Mouse (Mus musculus) ES-Bruce4 (cell line): ENCODE data around the gene Tsc22d4. TPM values are rescaled to one million over a fixed set of nuclear protein-coding genes. Genes with fewer than 3 reads are reported as not detected.

Source experiments
- H3K27ac ChIP-seq: 2 replicates; pipeline ENCODE4 v1.5.1; 2012; ENCODE audit warnings: low read length, inconsistent platforms; ENCODE audit not compliant: insufficient read depth
- H3K27me3 ChIP-seq: 2 replicates; pipeline ENCODE4 v1.6.1; 2012; ENCODE audit warnings: mild to moderate bottlenecking, low read length, inconsistent platforms; ENCODE audit not compliant: control insufficient read depth, poor library complexity, insufficient read depth, severe bottlenecking
- H3K36me3 ChIP-seq: 2 replicates; pipeline ENCODE4 v1.6.1; 2012; ENCODE audit warnings: inconsistent platforms, mild to moderate bottlenecking, low read length, moderate library complexity; ENCODE audit not compliant: control insufficient read depth, poor library complexity, insufficient read depth, severe bottlenecking
- H3K4me1 ChIP-seq: one replicate; pipeline ENCODE4 v1.8.1; 2011; ENCODE audit warnings: low read length; ENCODE audit not compliant: control insufficient read depth, insufficient read depth
- H3K4me3 ChIP-seq: 2 replicates; pipeline ENCODE4 v1.5.1; 2011; ENCODE audit warnings: low read depth, mild to moderate bottlenecking, low read length
- H3K9ac ChIP-seq: 2 replicates; pipeline ENCODE4 v1.6.1; 2012; ENCODE audit warnings: low read depth, mild to moderate bottlenecking, inconsistent platforms; ENCODE audit not compliant: poor library complexity, severe bottlenecking
- H3K9me3 ChIP-seq: replicated peaks from 2 replicates; pipeline ENCODE4 v1.6.1; 2012; ENCODE audit warnings: mild to moderate bottlenecking, low read length, inconsistent platforms; ENCODE audit not compliant: control insufficient read depth, poor library complexity, insufficient read depth, severe bottlenecking
- CTCF ChIP-seq: IDR thresholded peaks from one replicate; pipeline ENCODE4 v1.8.1; 2011; ENCODE audit warnings: low read depth, low read length
- EP300 ChIP-seq: IDR thresholded peaks from 2 replicates; pipeline ENCODE4 v1.6.1; 2011; ENCODE audit warnings: low read depth, low read length; ENCODE audit not compliant: insufficient read depth
- POLR2A ChIP-seq: IDR thresholded peaks from one replicate; pipeline ENCODE4 v1.8.1; 2011; ENCODE audit warnings: low read length; ENCODE audit not compliant: insufficient read depth
- polyA plus RNA-seq: library from polyadenylated mRNA; stranded (reverse); fragments of >200 nt; gene quantifications from 2 replicates; pipeline ENCODE4 v1.2.4, GENCODE M21; 2011; ENCODE audit warnings: low read depth; ENCODE audit not compliant: missing spikeins, insufficient read depth, insufficient read length

Gene Tsc22d4
- polyA plus RNA-seq, 1 experiment = 47.7 TPM

DNA sequence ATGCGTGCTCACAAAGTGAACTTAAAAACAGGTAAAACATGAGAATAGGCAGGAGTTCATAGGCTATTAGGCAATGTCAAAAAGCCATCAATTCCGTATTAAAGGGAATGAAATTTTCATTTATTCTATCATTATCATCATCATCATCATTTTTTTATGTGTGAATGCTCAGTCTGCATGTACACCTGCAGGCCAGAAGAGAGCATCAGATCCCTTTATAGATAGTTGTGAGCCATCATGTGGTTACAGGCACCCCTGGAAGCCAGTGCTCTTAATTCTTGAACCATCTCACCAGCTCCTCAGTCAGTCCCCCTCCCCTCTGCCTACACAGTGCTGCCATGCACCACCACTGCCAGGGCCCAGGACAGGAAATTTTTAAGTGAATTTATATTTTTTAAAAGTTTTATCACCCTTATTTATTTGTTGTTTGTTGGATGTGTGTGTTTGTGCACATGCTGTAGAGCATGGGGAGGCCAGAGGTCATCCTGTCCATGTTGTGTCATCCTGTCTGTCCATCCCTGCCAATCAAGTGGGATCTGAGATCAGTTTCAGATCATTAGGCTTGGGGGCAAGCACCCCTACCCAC is 43.5 kb downstream of the Tsc22d4 start:
- H3K4me1 ChIP-seq = no peaks in the 10 kb centered on the region
- peaks cover 5% of the 10 kb centered on the region for H3K36me3 ChIP-seq
- TF ChIP-seq POLR2A (no peak), EP300 (no peak), CTCF (no peak)
- H3K27ac ChIP-seq = no peak overlapping the region
- no peaks in the 10 kb centered on the region for H3K27me3 ChIP-seq
- no peak overlapping the region for H3K4me3 ChIP-seq
- H3K9ac ChIP-seq = no peak overlapping the region
- no peaks in the 10 kb centered on the region for H3K9me3 ChIP-seq

DNA sequence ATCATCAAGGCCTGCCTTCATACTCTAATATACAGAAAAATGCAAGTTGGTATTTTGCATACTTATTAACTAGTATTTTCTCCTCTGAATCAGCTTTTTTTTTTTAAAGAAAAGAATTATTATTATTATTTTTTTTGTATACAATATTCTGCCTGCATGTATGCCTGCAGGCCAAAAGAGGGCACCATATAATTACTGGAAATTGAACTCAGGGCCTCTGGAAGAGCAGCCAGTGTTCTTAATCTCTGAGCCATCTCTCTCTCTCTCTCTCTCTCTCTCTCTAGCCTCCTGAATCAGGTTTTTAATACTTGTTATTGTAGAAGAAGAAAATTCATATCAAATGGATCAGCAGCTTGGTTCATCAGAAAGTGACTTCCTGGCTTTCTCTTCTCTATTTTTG is 46.0 kb downstream of the Tsc22d4 start:
- Histone ChIP-seq H3K4me1 (no peaks in the 10 kb centered on the region), H3K9me3 (no peaks in the 10 kb centered on the region), H3K9ac (no peak overlapping the region), H3K36me3 (no peaks in the 10 kb centered on the region), H3K27me3 (no peaks in the 10 kb centered on the region), H3K27ac (no peak overlapping the region), H3K4me3 (no peak overlapping the region)
- no peak for TF ChIP-seq POLR2A
- TF ChIP-seq CTCF = no peak
- no peak for TF ChIP-seq EP300

DNA sequence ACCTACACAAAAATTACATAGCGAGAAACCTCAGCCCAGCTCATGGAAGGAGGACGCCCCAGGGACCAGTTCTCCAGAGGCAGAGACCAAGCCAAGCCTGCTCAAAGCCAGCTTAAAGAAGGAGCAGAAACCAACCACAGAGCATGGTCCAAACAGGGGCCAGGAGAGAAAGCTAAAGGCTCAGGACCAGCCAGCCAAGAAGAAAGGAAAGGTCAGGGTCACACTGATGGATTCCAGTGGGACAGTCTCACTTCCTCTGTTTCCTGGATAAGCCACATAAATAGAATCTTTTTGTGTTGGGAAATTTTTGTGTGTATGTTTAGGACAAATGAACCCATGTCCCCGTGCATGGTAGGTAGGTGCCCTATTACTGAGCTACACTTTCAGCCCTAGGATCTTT is 51.1 kb downstream of the Tsc22d4 start:
- Histone ChIP-seq H3K36me3 (no peaks in the 10 kb centered on the region), H3K4me3 (no peak overlapping the region), H3K9me3 (no peaks in the 10 kb centered on the region), H3K4me1 (no peaks in the 10 kb centered on the region), H3K27ac (no peak overlapping the region), H3K27me3 (no peaks in the 10 kb centered on the region), H3K9ac (no peak overlapping the region)
- no peak for TF ChIP-seq EP300
- no peak for TF ChIP-seq POLR2A
- no peak for TF ChIP-seq CTCF

DNA sequence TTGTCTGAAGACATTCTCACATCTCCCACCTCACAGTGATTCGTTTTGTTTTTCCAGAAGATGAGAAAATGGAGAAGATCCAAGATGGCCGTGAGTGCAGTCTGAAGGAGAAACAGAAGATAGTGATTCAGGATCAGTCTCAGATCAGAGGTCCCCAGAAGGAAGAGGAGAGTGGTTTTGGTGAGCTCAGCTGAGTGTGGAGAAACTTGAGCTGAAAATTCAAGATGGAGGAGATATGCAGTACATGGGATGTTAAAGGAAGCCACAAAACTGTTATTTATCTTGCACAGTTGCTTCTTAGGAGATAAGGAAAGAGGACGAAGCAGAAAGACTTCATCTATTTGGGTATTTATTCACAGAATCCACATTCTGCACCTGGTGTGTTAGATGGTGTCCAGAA is 55.4 kb downstream of the Tsc22d4 start:
- H3K27ac ChIP-seq = no peak overlapping the region
- TF ChIP-seq POLR2A (no peak), EP300 (no peak), CTCF (no peak)
- H3K4me1 ChIP-seq = no peaks in the 10 kb centered on the region
- no peak overlapping the region for H3K9ac ChIP-seq
- H3K9me3 ChIP-seq = no peaks in the 10 kb centered on the region
- H3K27me3 ChIP-seq = no peaks in the 10 kb centered on the region
- no peaks in the 10 kb centered on the region for H3K36me3 ChIP-seq
- H3K4me3 ChIP-seq = no peak overlapping the region

DNA sequence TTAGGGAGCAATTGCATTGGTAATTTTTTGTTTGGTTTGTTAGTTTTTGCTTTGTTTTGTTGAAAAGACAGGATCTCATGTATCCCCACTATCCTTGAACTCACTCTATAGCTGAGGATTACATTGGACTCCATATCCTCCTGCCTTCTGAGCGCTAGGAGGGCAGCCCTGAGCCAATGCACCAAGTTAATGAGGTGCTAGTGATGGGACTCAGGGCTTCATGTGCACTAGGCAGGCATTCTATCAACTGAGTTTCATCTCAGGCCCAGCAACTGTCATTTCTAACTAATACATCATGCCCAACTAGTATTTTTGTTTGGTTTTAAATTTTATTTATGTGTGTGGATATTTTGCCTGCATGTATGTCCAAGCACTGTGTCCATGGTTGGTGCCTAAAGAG is 60.6 kb downstream of the Tsc22d4 start:
- Histone ChIP-seq H3K36me3 (no peaks in the 10 kb centered on the region), H3K9me3 (no peaks in the 10 kb centered on the region), H3K27me3 (no peaks in the 10 kb centered on the region), H3K4me3 (no peak overlapping the region), H3K4me1 (no peaks in the 10 kb centered on the region), H3K27ac (no peak overlapping the region), H3K9ac (no peak overlapping the region)
- TF ChIP-seq EP300 = no peak
- TF ChIP-seq POLR2A = no peak
- no peak for TF ChIP-seq CTCF

DNA sequence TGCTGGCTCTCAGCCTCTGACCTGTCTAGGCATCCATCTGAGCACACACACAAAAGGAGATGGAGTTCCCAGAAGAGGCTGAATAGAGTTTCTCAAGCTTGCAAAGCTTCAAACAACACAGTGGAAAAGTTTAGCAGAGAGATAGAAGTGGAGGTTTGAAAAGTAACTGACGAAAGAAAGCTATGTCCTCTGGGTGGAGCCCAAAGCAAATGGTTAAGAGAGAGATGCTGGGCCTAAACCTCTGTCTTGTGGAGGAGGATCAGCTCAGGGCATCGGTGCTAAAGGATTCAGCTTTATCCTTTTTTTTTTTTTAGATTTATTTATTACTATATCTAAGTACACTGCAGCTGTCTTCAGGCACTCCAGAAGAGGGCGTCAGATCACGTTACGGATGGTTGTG is 62.8 kb downstream of the Tsc22d4 start:
- no peak for TF ChIP-seq EP300
- TF ChIP-seq POLR2A = no peak
- TF ChIP-seq CTCF = no peak
- H3K4me1 ChIP-seq = no peaks in the 10 kb centered on the region
- no peak overlapping the region for H3K4me3 ChIP-seq
- no peaks in the 10 kb centered on the region for H3K36me3 ChIP-seq
- H3K9ac ChIP-seq = no peak overlapping the region
- no peaks in the 10 kb centered on the region for H3K27me3 ChIP-seq
- H3K27ac ChIP-seq = no peak overlapping the region
- peaks cover 10% of the 10 kb centered on the region for H3K9me3 ChIP-seq
